Mouse (Mus musculus) cortical plate, adult 2 months (tissue): ENCODE measurements at regions not wholly inside any gene's neighbourhood (a gene's known extent, or its start where the extent isn't known, plus 50 kb on each side); places are given as distances from the start of the nearest gene placed in this dataset.

Source experiments
- H3K27ac ChIP-seq: fragments of 200-500 bp; 2 replicates; pipeline ENCODE4 v1.5.1; 2012; ENCODE audit warnings: low read length, control low read depth, inconsistent platforms; ENCODE audit not compliant: insufficient read depth
- H3K4me1 ChIP-seq: fragments of 200-500 bp; 2 replicates; pipeline ENCODE4 v1.6.1; 2011; ENCODE audit warnings: low read length; ENCODE audit not compliant: control insufficient read depth, insufficient read depth
- H3K4me3 ChIP-seq: fragments of 200-500 bp; 2 replicates; pipeline ENCODE4 v1.5.1; 2011; ENCODE audit warnings: mild to moderate bottlenecking, low read length, control low read depth; ENCODE audit not compliant: insufficient read depth
- CTCF ChIP-seq: fragments of 200-500 bp; IDR thresholded peaks from 2 replicates; pipeline ENCODE4 v1.5.1; 2011; ENCODE audit warnings: mild to moderate bottlenecking, control low read depth, low read length; ENCODE audit not compliant: insufficient read depth; ENCODE audit errors: extremely low read depth
- POLR2A ChIP-seq: fragments of 200-500 bp; IDR thresholded peaks from 2 replicates; pipeline ENCODE4 v1.6.1; 2011; ENCODE audit warnings: mild to moderate bottlenecking, low read length, control low read depth; ENCODE audit not compliant: insufficient read depth; ENCODE audit errors: extremely low read depth

- no peak for TF ChIP-seq CTCF
- no peak for TF ChIP-seq POLR2A
- H3K4me1 ChIP-seq: no peaks in the 10 kb centered on the region
Observed at GRCm38 (mm10) chr8:33980999-33981398, 130.5 kb downstream of the Gm10131 start.

More at GRCm38 (mm10) chr8:33980999-33981398, 130.5 kb downstream of the Gm10131 start:
- H3K4me3 ChIP-seq: no peak overlapping the region
- no peak overlapping the region for H3K27ac ChIP-seq
